Mouse (Mus musculus): ENCODE data around the gene Yipf3. TPM values are rescaled to one million over a fixed set of nuclear protein-coding genes. Genes with fewer than 3 reads are reported as not detected.

The Yipf3 gene
- polyA plus RNA-seq, 1 experiment = 76.6 TPM

- no peak for TF ChIP-seq GATA1 (IDR thresholded peaks at IDR 0.05; ENCODE audit: low read length)
Observed at GRCm38 (mm10) chr17:46248189-46248522, 276 bp downstream of the Yipf3 start.

GRCm38 (mm10) chr17:46251174-46251573 is 3.3 kb downstream of the Yipf3 start:
- no peak for TF ChIP-seq GATA1 (IDR thresholded peaks at IDR 0.05; ENCODE audit: low read length)

- TF ChIP-seq GATA1 (IDR thresholded peaks at IDR 0.05; ENCODE audit: low read length) = no peak
Observed at GRCm38 (mm10) chr17:46252571-46253451, 4.9 kb downstream of the Yipf3 start.

DNA sequence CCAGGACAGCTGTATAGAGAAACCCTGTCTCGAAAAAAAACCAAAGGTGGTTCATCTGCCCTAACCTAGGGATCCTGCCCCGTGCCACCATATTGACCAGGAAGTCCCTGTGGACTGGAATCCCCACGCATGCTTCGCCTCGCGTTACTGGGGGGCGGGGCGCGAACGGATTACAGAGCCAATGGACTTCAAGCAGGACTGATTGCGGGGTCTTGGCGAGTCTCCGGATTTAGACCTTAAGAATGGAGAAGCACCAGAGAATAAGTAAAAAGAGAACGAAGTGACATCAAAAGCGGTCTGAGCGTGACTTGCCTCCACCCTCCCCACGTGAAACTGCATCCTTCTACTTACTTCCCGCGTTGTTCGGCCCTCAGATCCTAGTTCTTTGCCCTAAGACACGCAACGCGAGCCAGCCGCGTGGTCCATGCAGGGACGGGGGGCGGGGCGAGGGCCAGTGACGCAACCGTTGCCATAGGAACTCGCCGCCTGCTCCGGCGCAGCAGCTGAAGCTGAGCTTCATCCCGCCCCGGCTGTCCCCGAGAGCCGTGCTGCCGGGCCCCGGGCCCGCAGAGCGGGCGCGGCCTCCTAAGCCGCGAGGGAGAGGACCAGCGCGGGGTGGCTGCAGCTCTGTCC is 5.7 kb downstream of the Yipf3 start, which contains the start of gene Lrrc73:
Gene Lrrc73 (plus strand): TSS at position 80 of the 633 bp plus-strand sequence.
- TF ChIP-seq GATA1 (IDR thresholded peaks at IDR 0.05; ENCODE audit: low read length) = no peak

DNA sequence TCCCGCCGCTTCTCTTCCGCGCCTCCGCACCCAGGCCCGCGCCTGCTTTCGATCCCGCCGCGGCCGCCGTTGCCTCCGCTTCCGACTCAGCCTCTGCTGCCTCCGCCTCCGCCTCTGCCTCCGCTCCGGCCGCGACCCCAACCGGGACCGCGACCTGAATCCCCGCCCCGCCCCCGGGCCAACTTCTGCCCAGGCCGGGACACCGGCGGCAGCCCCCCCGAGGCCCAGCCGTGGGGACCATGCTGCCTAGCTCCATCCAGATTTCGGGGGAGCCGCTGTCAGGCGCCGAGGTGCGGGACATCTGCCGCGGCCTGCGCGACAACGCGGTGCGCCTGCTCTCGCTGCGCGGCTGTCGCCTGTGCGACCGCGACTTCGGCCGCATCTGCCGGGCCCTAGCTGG is 6.2 kb downstream of the Yipf3 start:
- no peak for TF ChIP-seq GATA1 (IDR thresholded peaks at IDR 0.05; ENCODE audit: low read length)

GRCm38 (mm10) chr17:46255147-46255546 is 7.3 kb downstream of the Yipf3 start:
- no peak for TF ChIP-seq GATA1 (IDR thresholded peaks at IDR 0.05; ENCODE audit: low read length)

- TF ChIP-seq GATA1 (IDR thresholded peaks at IDR 0.05; ENCODE audit: low read length) = no peak
Observed at GRCm38 (mm10) chr17:46258279-46259053, 10.6 kb downstream of the Yipf3 start.

- no peak for TF ChIP-seq GATA1 (IDR thresholded peaks at IDR 0.05; ENCODE audit: low read length)
Observed at GRCm38 (mm10) chr17:46259675-46260074, 11.8 kb downstream of the Yipf3 start.

DNA sequence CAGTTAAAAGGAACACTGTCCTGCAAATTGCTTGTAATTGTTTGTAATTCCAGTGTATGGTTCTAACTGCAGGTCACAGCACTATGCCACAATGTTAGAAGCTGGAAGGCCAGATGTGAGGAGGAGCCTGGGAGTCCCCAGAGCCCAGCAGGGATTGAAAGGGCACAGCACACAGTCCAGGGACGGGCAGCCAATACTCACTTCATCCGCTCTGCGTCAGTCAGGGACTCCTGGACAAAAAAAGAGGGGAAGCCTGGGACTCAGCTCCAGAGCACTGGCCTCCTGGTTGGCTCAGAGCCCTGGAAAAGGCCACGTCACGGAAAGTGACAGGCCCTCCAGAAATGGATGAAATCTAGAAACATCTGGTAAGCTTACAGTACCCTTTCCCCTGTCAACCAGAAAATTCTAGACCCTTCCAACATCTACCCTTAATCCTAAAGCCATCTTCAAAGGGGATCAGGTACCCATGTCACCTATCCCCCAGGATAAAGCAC is 14.4 kb downstream of the Yipf3 start:
- TF ChIP-seq GATA1 (IDR thresholded peaks at IDR 0.05; ENCODE audit: low read length) = no peak

- TF ChIP-seq GATA1 (IDR thresholded peaks at IDR 0.05; ENCODE audit: low read length) = no peak
Observed at GRCm38 (mm10) chr17:46265502-46265901, 17.6 kb downstream of the Yipf3 start.

GRCm38 (mm10) chr17:46265918-46266618 is 18.2 kb downstream of the Yipf3 start:
- no peak for TF ChIP-seq GATA1 (IDR thresholded peaks at IDR 0.05; ENCODE audit: low read length)

GRCm38 (mm10) chr17:46266986-46267385 is 19.1 kb downstream of the Yipf3 start:
- no peak for TF ChIP-seq GATA1 (IDR thresholded peaks at IDR 0.05; ENCODE audit: low read length)

- no peak for TF ChIP-seq GATA1 (IDR thresholded peaks at IDR 0.05; ENCODE audit: low read length)
Observed at GRCm38 (mm10) chr17:46267511-46267910, 19.6 kb downstream of the Yipf3 start.

GRCm38 (mm10) chr17:46268026-46268720 is 20.3 kb downstream of the Yipf3 start:
- TF ChIP-seq GATA1 (IDR thresholded peaks at IDR 0.05; ENCODE audit: low read length) = no peak
